Mouse (Mus musculus) right cerebral cortex, postnatal 36 days (tissue): ENCODE measurements around the gene Xiap.

Experiments used
- DNase-seq, 2 experiments: peaks; one replicate each; pipeline ENCODE4 v3.0.0; 2022; ENCODE audit warnings: low spot score in 2 of 2, mixed read lengths in 1 of 2

Gene Xiap

DNA sequence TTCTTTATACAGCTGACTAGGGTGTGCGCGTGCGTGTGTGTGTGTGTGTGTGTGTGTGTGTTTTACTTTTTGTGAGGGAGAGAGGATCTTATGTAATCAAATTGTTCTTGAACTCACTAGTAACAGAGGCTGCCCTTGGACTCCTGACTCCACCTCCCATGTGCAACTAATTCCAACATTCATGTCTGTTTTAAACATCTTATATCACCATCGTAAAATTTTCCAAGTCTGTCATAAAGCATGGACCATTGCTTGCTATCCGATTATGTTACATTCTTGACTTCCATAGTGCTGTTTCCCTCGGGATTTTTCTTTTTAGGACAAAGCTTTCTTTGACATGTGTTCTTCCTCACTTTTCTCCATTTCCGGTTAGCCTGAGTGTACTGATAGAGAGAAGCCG is 28.3 kb downstream of the Xiap start:
- no peak for DNase-seq

- DNase-seq, result no peak
Observed at GRCm38 (mm10) chrX:42088136-42088535, 28.7 kb downstream of the Xiap start.

DNA sequence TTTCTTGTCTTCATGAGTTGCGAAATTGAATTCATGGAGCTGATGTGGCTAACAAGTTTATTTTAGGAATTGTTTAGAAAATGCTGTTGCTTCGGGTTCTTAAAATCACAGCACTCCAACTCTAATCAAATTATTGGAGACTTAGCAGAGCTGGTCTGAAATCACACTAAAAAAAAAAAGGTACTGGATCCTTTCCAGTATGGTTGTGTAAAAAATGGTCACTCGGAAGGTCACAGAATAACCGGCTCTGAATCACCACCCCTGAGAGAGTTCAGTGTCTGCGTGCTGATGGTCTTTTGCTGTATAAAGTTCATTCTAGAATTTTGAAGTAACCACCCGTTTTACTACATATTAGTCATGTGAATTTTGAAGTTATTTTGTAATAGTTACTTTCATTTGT is 47.7 kb downstream of the Xiap start:
- DNase-seq, result no peak

- DNase-seq, result no peak
Observed at GRCm38 (mm10) chrX:42110585-42110984, 51.1 kb downstream of the Xiap start.

DNA sequence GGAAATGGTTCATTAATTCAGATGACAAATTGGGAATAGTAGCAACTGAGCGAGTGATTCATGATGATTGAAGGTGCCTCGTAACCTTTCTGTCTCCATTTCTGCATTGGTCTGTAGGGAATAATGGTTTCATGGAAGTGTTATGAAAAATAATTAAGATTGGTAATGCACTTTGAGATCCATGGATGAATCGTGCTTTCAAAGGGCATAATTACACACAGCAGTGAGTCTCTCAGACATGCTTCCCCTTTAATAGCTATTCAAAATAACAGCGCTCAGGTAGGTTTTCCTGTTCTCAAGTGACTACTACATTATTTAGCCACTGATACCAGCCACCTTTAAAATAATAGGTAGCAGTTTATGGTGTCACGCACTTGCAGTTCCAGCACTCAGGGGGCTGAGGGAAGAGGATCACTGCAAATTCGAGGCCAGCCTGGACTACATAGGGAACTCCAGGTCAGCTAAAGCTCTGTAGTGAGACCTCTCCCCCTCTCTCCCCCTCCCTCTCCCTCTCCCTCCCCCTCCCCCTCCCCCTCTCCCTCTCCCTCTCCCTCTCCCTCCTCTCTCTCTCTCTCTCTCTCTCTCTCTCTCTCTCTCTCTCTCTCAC is 60.1 kb downstream of the Xiap start:
- no peak for DNase-seq

DNA sequence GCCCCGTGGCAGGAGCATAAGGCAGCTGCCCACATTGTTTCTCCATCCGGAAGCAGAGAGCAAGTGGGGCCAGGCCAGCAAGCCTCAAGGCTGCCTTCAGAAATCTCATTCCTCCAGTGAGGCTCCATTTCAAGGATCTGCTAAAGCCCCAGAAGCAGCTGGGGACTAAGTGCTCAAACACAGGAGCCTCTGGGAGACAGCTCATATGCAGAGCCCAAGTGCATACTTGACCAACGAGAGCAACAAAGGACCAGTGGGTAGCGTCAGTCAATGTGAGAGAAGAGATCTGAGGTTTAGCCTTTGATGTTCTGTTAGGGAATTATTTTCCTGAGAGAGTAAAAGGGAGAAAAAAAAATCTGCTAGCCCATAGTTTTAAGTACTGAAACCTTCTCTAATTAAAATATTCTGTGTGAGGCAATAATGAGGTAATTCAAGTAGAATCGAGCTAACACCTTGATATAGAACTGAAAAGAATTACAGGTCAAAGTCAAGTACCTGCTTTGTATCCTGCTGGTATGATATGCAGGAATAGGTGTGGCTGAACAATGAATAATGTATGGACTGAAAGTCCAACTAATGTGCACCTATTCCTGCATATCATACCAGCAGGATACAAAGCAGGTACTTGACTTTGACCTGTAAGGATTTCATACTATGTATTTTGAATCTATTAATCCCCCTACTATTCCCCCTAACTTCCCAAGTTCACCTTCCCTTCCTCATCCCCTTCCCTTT is 65.7 kb downstream of the Xiap start:
- DNase-seq, result no peak

- DNase-seq, result no peak
Observed at GRCm38 (mm10) chrX:42139882-42140281, 80.4 kb downstream of the Xiap start.

GRCm38 (mm10) chrX:42142620-42143019 is 83.1 kb downstream of the Xiap start:
- DNase-seq, result no peak

GRCm38 (mm10) chrX:42143991-42144390 is 84.5 kb downstream of the Xiap start:
- no peak for DNase-seq

GRCm38 (mm10) chrX:42148016-42148451 is 88.6 kb downstream of the Xiap start:
- no peak for DNase-seq

DNA sequence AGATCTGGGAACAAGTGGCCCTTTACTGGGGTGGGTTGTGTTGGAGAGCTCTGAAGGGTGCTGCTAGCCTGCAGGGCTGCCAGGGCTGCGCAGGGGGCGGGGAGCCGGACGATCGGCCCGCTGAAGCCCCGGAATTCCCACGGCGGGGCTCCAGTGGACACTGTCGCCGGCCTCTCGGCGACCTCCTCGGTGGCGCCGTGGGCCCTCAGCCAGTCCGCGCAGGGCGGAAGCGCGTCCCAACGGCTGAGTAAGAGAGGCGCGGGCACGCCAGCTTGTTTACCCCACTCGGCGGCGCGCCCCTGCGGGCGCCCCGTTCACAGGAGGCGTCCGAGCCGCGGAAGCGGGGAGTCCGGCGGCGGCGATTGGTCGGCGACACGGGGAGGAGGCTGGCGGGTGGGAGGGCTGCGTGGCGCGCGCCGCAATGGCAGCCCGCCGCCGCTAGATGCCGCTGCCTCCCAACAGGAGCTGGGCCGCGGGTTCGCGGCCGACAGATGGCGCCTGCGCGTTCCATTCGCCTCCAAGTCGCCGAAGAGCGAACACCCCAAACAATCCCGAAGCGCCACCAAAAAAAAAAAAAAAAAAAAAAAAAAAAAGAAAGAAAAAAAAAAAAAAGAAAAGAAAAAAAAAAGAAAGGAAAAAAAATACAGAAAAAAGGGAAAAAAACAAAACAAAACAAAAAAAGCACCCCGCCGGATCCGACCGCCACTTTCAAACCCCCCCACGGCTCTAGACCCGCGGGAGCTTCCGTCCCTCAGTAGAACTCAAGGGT is 89.5 kb downstream of the Xiap start, which contains the start of gene Stag2:
Gene Stag2, plus strand, starts transcription at position 530 of the 769 bp plus-strand sequence.
- peak; percentile 73 to 77 for DNase-seq

- peak; percentile 4 to 5 for DNase-seq
Observed at GRCm38 (mm10) chrX:42149557-42150345, 90.3 kb downstream of the Xiap start.

DNA sequence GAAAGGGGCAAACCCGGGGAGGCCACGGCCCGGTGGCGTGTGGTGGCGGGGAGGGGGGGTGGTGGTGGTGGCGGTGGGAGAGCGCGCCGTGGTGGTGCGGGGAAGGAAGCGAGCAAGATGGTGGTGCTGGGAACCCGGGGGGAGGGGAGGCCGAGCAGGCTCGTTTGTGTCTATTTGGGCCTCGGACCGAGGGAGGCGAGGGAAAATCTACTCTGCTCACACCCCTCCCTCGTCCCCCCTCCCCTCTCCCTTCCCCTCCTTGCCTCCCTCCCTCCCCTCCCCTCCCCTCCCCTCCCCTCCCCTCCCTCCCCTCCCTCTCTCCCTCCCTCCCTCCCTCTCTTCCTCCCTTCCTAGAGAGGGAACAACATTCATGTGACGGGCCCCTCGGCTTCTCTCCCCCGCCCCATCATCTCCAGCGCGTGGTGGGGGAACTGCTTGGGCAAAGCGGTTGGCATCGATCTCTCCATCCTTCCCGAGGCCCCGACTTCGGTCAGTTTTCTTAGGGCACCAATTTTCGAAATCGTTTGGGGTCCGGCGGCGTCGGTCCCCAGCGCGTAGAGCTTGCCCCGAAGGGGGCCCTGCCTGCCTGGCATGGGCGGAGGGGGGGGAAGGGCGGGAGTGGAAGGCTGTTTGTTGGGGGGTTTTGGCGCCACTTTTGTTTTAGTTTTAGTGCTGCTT is 91.0 kb downstream of the Xiap start:
- peak; percentile 61 to 65 for DNase-seq

- DNase-seq, result no peak
Observed at GRCm38 (mm10) chrX:42151024-42151754, 91.7 kb downstream of the Xiap start.

GRCm38 (mm10) chrX:42151903-42152369 is 92.5 kb downstream of the Xiap start:
- DNase-seq, result peak; percentile 59 to 79

GRCm38 (mm10) chrX:42153056-42153455 is 93.6 kb downstream of the Xiap start:
- no peak for DNase-seq
